Mouse (Mus musculus) bone marrow macrophage, adult 2 months (primary cell): Measurements from ENCODE around the gene Trove2. TPM values are rescaled to one million over a fixed set of nuclear protein-coding genes. Genes with fewer than 3 reads are reported as not detected.

Experiments
- H3K27ac ChIP-seq: 2 replicates; pipeline ENCODE4 v1.5.1; 2012; ENCODE audit warnings: low read depth, low read length; ENCODE audit not compliant: insufficient read depth
- H3K4me1 ChIP-seq: 2 replicates; pipeline ENCODE4 v1.6.1; 2012; ENCODE audit warnings: low read length; ENCODE audit not compliant: control insufficient read depth, insufficient read depth
- H3K4me3 ChIP-seq: 2 replicates; pipeline ENCODE4 v1.5.1; 2012; ENCODE audit warnings: mild to moderate bottlenecking, low read length, moderate library complexity; ENCODE audit not compliant: insufficient read depth
- CTCF ChIP-seq: IDR thresholded peaks from 2 replicates; pipeline ENCODE4 v1.5.1; 2012; ENCODE audit warnings: low read depth, mild to moderate bottlenecking, low read length, moderate library complexity
- POLR2A ChIP-seq: IDR thresholded peaks from 2 replicates; pipeline ENCODE4 v1.6.1; 2012; ENCODE audit warnings: mild to moderate bottlenecking, low read depth, low read length, borderline replicate concordance
- polyA plus RNA-seq: library from polyadenylated mRNA; stranded (reverse); fragments of >200 nt; gene quantifications from 2 replicates; pipeline ENCODE4 v1.2.4, GENCODE M21; 2012; ENCODE audit not compliant: missing spikeins, insufficient read depth, insufficient read length

Trove2 gene
- polyA plus RNA-seq, 1 experiment: 8.2 TPM

- Histone ChIP-seq H3K4me3 (no peak overlapping the region), H3K4me1 (peaks cover 23% of the 10 kb centered on the region), H3K27ac (no peak overlapping the region)
- TF ChIP-seq POLR2A (no peak), CTCF (no peak)
Observed at GRCm38 (mm10) chr1:143773082-143773481, 3.8 kb downstream of the Trove2 start.

GRCm38 (mm10) chr1:143770444-143771109 is 6.3 kb downstream of the Trove2 start:
- Histone ChIP-seq H3K27ac (no peak overlapping the region), H3K4me1 (peaks cover 22% of the 10 kb centered on the region), H3K4me3 (no peak overlapping the region)
- TF ChIP-seq POLR2A: no peak
- no peak for TF ChIP-seq CTCF

GRCm38 (mm10) chr1:143766238-143766637 is 10.6 kb downstream of the Trove2 start:
- no peak overlapping the region for H3K4me3 ChIP-seq

GRCm38 (mm10) chr1:143765801-143766200 is 11.1 kb downstream of the Trove2 start:
- no peak overlapping the region for H3K27ac ChIP-seq
- TF ChIP-seq CTCF (no peak), POLR2A (no peak)

More at GRCm38 (mm10) chr1:143766238-143766637, 10.6 kb downstream of the Trove2 start:
- TF ChIP-seq POLR2A (no peak), CTCF (no peak)
- peaks cover 4% of the 10 kb centered on the region for H3K4me1 ChIP-seq
- no peak overlapping the region for H3K27ac ChIP-seq

GRCm38 (mm10) chr1:143764443-143764842 is 12.4 kb downstream of the Trove2 start:
- no peak overlapping the region for H3K27ac ChIP-seq
- peaks cover 4% of the 10 kb centered on the region for H3K4me1 ChIP-seq
- no peak for TF ChIP-seq CTCF
- TF ChIP-seq POLR2A: no peak
- no peak overlapping the region for H3K4me3 ChIP-seq

More at GRCm38 (mm10) chr1:143765801-143766200, 11.1 kb downstream of the Trove2 start:
- no peak overlapping the region for H3K4me3 ChIP-seq
- peaks cover 4% of the 10 kb centered on the region for H3K4me1 ChIP-seq

GRCm38 (mm10) chr1:143762159-143762558 is 14.7 kb downstream of the Trove2 start:
- no peak for TF ChIP-seq CTCF
- no peak for TF ChIP-seq POLR2A

GRCm38 (mm10) chr1:143745871-143746270 is 31.0 kb downstream of the Trove2 start:
- Histone ChIP-seq H3K27ac (no peak overlapping the region), H3K4me3 (no peak overlapping the region), H3K4me1 (0 out of 2 replicates have a peak, but pooled peaks cover under 1% of the 10 kb centered on the region)
- TF ChIP-seq CTCF (no peak), POLR2A (no peak)

More at GRCm38 (mm10) chr1:143762159-143762558, 14.7 kb downstream of the Trove2 start:
- H3K4me1 ChIP-seq: peaks cover 4% of the 10 kb centered on the region
- H3K27ac ChIP-seq: no peak overlapping the region
- H3K4me3 ChIP-seq: no peak overlapping the region

- Histone ChIP-seq H3K4me3 (no peak overlapping the region), H3K4me1 (peaks cover 7% of the 10 kb centered on the region), H3K27ac (no peak overlapping the region)
- TF ChIP-seq POLR2A: no peak
- no peak for TF ChIP-seq CTCF
Observed at GRCm38 (mm10) chr1:143742186-143742585, 34.7 kb downstream of the Trove2 start.

- Histone ChIP-seq H3K4me3 (no peak overlapping the region), H3K4me1 (peaks cover 7% of the 10 kb centered on the region), H3K27ac (no peak overlapping the region)
- no peak for TF ChIP-seq POLR2A
- TF ChIP-seq CTCF: no peak
Observed at GRCm38 (mm10) chr1:143741331-143741730, 35.5 kb downstream of the Trove2 start.

- Histone ChIP-seq H3K27ac (no peak overlapping the region), H3K4me3 (no peak overlapping the region), H3K4me1 (peaks cover 7% of the 10 kb centered on the region)
- TF ChIP-seq CTCF (no peak), POLR2A (no peak)
Observed at GRCm38 (mm10) chr1:143740581-143740980, 36.3 kb downstream of the Trove2 start.
